Mouse (Mus musculus) stomach, postnatal 0 days (tissue): Measurements from ENCODE around the gene Ldlrad3.

Experiments
- CTCF ChIP-seq: IDR thresholded peaks from 2 replicates; pipeline ENCODE4 v1.5.1; 2016; ENCODE audit warnings: antibody characterized with exemption, low read depth, mild to moderate bottlenecking, moderate library complexity
- EP300 ChIP-seq: optimal IDR thresholded peaks from 2 replicates; pipeline ENCODE3; 2016; ENCODE audit warnings: antibody characterized with exemption

DNA sequence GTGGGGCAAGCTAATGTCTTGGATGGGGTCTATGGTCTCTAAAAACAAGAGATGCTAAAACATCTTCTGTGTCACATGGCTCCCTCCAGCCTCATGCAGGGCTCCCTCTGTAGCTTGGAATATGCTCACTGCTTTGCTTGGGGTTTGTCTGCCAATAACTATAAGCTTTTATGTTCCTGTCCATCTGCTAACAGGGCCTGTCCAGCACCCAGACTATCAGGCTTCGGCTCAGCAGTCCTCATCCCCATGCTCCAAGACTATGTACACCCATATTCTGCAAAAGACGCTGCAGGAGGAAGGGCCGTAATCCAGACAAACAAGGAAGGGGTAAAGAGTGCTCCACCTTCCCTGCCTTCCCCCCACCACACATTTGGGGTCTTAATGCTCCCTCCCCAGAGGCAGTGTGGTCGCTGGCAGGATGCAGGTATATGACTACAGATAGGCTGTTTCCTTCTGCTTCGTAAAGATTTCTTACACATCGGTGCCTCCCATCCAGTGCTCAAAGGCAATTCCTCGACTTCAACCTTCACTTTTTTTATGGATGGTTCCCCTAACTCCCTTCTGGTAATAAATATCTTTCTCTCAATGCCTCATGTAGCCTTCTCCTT, 123.2 kb downstream of the Ldlrad3 start:
- TF ChIP-seq EP300 (no peak), CTCF (no peak)
